Mouse (Mus musculus) hindbrain, embryonic 10.5 days (tissue): Measurements from ENCODE around the gene Hes6. TPM values are rescaled to one million over a fixed set of nuclear protein-coding genes. Genes with fewer than 3 reads are reported as not detected.

Experiments used
- DNase-seq: peaks from one replicate; pipeline ENCODE4 v3.0.0-alpha.2; 2017; ENCODE audit warnings: low spot score
- H3K27ac ChIP-seq: fragments of 300-500 bp; sonication (generic); 2 replicates; pipeline ENCODE4 v1.5.1; 2016; ENCODE audit warnings: mild to moderate bottlenecking, moderate library complexity
- H3K27me3 ChIP-seq: fragments of 300-500 bp; sonication (generic); 2 replicates; pipeline ENCODE4 v1.6.1; 2016; ENCODE audit warnings: mild to moderate bottlenecking; ENCODE audit not compliant: poor library complexity, insufficient read depth, severe bottlenecking
- H3K36me3 ChIP-seq: fragments of 300-500 bp; sonication (generic); 2 replicates; pipeline ENCODE4 v1.6.1; 2016; ENCODE audit warnings: mild to moderate bottlenecking, moderate library complexity
- H3K4me1 ChIP-seq: fragments of 300-500 bp; sonication (generic); replicated peaks from 2 replicates; pipeline ENCODE4 v1.6.1; 2016; ENCODE audit warnings: mild to moderate bottlenecking
- H3K4me3 ChIP-seq: fragments of 300-500 bp; sonication (generic); 2 replicates; pipeline ENCODE4 v1.5.1; 2016; ENCODE audit warnings: mild to moderate bottlenecking, moderate library complexity
- H3K9me3 ChIP-seq: fragments of 300-500 bp; sonication (generic); 2 replicates; pipeline ENCODE4 v1.6.1; 2016; ENCODE audit warnings: mild to moderate bottlenecking, moderate library complexity
- WGBS: fragments of 180-500 bp; shearing (Covaris S2); methylation state at CpG from one replicate; pipeline ENCODE4 v1.1.7; 2016; 5-methylcytosine and 5-hydroxymethylcytosine counted together
- polyA plus RNA-seq: library from polyadenylated mRNA; unstranded; fragments of >200 nt; fragmentation: Nextera tagmentation; extraction: Ambion mirVana; gene quantifications from 2 replicates; pipeline ENCODE4 v1.2.1, GENCODE M21; 2016

Gene Hes6
- polyA plus RNA-seq, 1 experiment from 2014 or later: 401 TPM

- H3K27ac ChIP-seq: peak overlapping the region; percentile 96
- H3K27me3 ChIP-seq: peaks cover 6% of the 10 kb centered on the region
- peak overlapping the region; percentile 78 for H3K4me3 ChIP-seq
- H3K4me1 ChIP-seq: peaks cover 65% of the 10 kb centered on the region
- peak; percentile 99 for DNase-seq
- WGBS: under 1% methylated on average over 34 of the region's 34 CpGs
- H3K36me3 ChIP-seq: peaks cover 19% of the 10 kb centered on the region
- no peaks in the 10 kb centered on the region for H3K9me3 ChIP-seq
Measured at GRCm38 (mm10) chr1:91413030-91413506, 770 bp downstream of the Hes6 start.

- peaks cover 62% of the 10 kb centered on the region for H3K4me1 ChIP-seq
- H3K4me3 ChIP-seq: peak overlapping the region; percentile 78
- peak overlapping the region; percentile 96 for H3K27ac ChIP-seq
- peak; percentile 44 for DNase-seq
- peaks cover 19% of the 10 kb centered on the region for H3K36me3 ChIP-seq
- 4% methylated on average over 65 of the region's 65 CpGs for WGBS
- no peaks in the 10 kb centered on the region for H3K9me3 ChIP-seq
- H3K27me3 ChIP-seq: peaks cover 6% of the 10 kb centered on the region
Measured at GRCm38 (mm10) chr1:91412286-91413029, 1.4 kb downstream of the Hes6 start.

- peak overlapping the region; percentile 78 for H3K4me3 ChIP-seq
- H3K27me3 ChIP-seq: peaks cover 6% of the 10 kb centered on the region
- peaks cover 19% of the 10 kb centered on the region for H3K36me3 ChIP-seq
- peaks cover 62% of the 10 kb centered on the region for H3K4me1 ChIP-seq
- no peaks in the 10 kb centered on the region for H3K9me3 ChIP-seq
- no peak for DNase-seq
- 61% methylated on average over 8 of the region's 8 CpGs for WGBS
- peak overlapping the region; percentile 96 for H3K27ac ChIP-seq
Measured at GRCm38 (mm10) chr1:91411631-91412285, 2.1 kb downstream of the Hes6 start.

GRCm38 (mm10) chr1:91407819-91408218 is 6.0 kb downstream of the Hes6 start:
- 80% methylated on average over 4 of the region's 4 CpGs for WGBS
- Histone ChIP-seq H3K9me3 (no peaks in the 10 kb centered on the region), H3K27ac (no peak overlapping the region), H3K4me3 (no peak overlapping the region), H3K36me3 (peaks cover 19% of the 10 kb centered on the region), H3K27me3 (peaks cover 17% of the 10 kb centered on the region), H3K4me1 (peaks cover 25% of the 10 kb centered on the region)
- no peak for DNase-seq

GRCm38 (mm10) chr1:91405406-91406169 is 8.2 kb downstream of the Hes6 start:
- WGBS: 59% methylated on average over 23 of the region's 23 CpGs
- H3K36me3 ChIP-seq: peaks cover 5% of the 10 kb centered on the region; the same call in 1 of the 2 replicates
- H3K4me3 ChIP-seq: no peak overlapping the region
- H3K27ac ChIP-seq: no peak overlapping the region
- no peak for DNase-seq
- no peaks in the 10 kb centered on the region for H3K9me3 ChIP-seq
- H3K4me1 ChIP-seq: peaks cover 4% of the 10 kb centered on the region
- peaks cover 11% of the 10 kb centered on the region for H3K27me3 ChIP-seq

- 40% methylated on average over 1 of the region's 1 CpGs for WGBS
- Histone ChIP-seq H3K9me3 (no peaks in the 10 kb centered on the region), H3K27ac (no peak overlapping the region), H3K36me3 (no peaks in the 10 kb centered on the region), H3K4me3 (no peak overlapping the region), H3K4me1 (no peaks in the 10 kb centered on the region; the same call in 1 of the 2 replicates), H3K27me3 (peaks cover 11% of the 10 kb centered on the region)
- DNase-seq: no peak
Measured at GRCm38 (mm10) chr1:91404976-91405375, 8.9 kb downstream of the Hes6 start.

- Histone ChIP-seq H3K4me1 (peaks cover 27% of the 10 kb centered on the region), H3K27me3 (no peaks in the 10 kb centered on the region), H3K27ac (peak within 1 kb of the TSS; percentile 98), H3K4me3 (peak within 1 kb of the TSS; percentile 87), H3K36me3 (peaks cover 37% of the 10 kb centered on the region), H3K9me3 (no peaks in the 10 kb centered on the region)
- peak; percentile 87 for DNase-seq
- under 1% methylated on average over 84 of the region's 91 CpGs for WGBS
Measured at GRCm38 (mm10) chr1:91398260-91399062, 15.4 kb downstream of the Hes6 start, which contains the start of gene Ilkap. Ilkap (minus strand) TSS chr1:91398815.

- WGBS: under 1% methylated on average over 12 of the region's 12 CpGs
- Histone ChIP-seq H3K9me3 (no peaks in the 10 kb centered on the region), H3K27ac (peak overlapping the region; percentile 98), H3K4me1 (peaks cover 27% of the 10 kb centered on the region), H3K27me3 (no peaks in the 10 kb centered on the region), H3K36me3 (peaks cover 42% of the 10 kb centered on the region), H3K4me3 (peak overlapping the region; percentile 87)
- DNase-seq: no peak
Measured at GRCm38 (mm10) chr1:91397927-91398259, 15.9 kb downstream of the Hes6 start.

GRCm38 (mm10) chr1:91390369-91390768 is 23.5 kb downstream of the Hes6 start:
- no peak for DNase-seq
- Histone ChIP-seq H3K27ac (no peak overlapping the region), H3K27me3 (no peaks in the 10 kb centered on the region), H3K9me3 (no peaks in the 10 kb centered on the region), H3K4me1 (0 out of 2 replicates have a peak, but pooled peaks cover 3% of the 10 kb centered on the region), H3K36me3 (peaks cover 98% of the 10 kb centered on the region), H3K4me3 (no peak overlapping the region)
- 96% methylated on average over 5 of the region's 5 CpGs for WGBS

GRCm38 (mm10) chr1:91381091-91381471 is 32.8 kb downstream of the Hes6 start:
- Histone ChIP-seq H3K4me3 (no peak overlapping the region), H3K4me1 (no peaks in the 10 kb centered on the region), H3K9me3 (no peaks in the 10 kb centered on the region), H3K27ac (no peak overlapping the region), H3K36me3 (peaks cover 98% of the 10 kb centered on the region), H3K27me3 (no peaks in the 10 kb centered on the region)
- 94% methylated on average over 4 of the region's 4 CpGs for WGBS
- DNase-seq: no peak

GRCm38 (mm10) chr1:91380453-91381090 is 33.3 kb downstream of the Hes6 start:
- Histone ChIP-seq H3K27ac (no peak overlapping the region), H3K4me1 (no peaks in the 10 kb centered on the region), H3K36me3 (peaks cover 98% of the 10 kb centered on the region), H3K4me3 (no peak overlapping the region), H3K27me3 (no peaks in the 10 kb centered on the region), H3K9me3 (no peaks in the 10 kb centered on the region)
- DNase-seq: peak; percentile 75
- whole genome bisulfite sequencing: 67% methylated on average over 7 of the region's 7 CpGs

GRCm38 (mm10) chr1:91373414-91373835 is 40.4 kb downstream of the Hes6 start:
- Histone ChIP-seq H3K27me3 (no peaks in the 10 kb centered on the region), H3K36me3 (peaks cover 98% of the 10 kb centered on the region), H3K9me3 (no peaks in the 10 kb centered on the region), H3K27ac (no peak overlapping the region), H3K4me3 (no peak overlapping the region), H3K4me1 (no peaks in the 10 kb centered on the region)
- no peak for DNase-seq
- 94% methylated on average over 6 of the region's 6 CpGs for WGBS
